8 mouse cellular contexts compared by ENCODE assay signal in genomic region chr11:89175511-89175910, GRCm38 (mm10).
DNase-seq lines count a peak whose midpoint lies in the region; ATAC-seq lines count a peak whose summit lies in the region.

No protein-coding gene starts in this region.

- no peak overlapping the region for H3K4me3 ChIP-seq in forebrain, embryonic 11.5 days (ENCODE audit: low read depth, low read length)
- H3K4me3 ChIP-seq in forebrain, embryonic 12.5 days (replicated peaks) = no peak overlapping the region
- H3K4me3 ChIP-seq in hindbrain, embryonic 15.5 days = no peak overlapping the region
- no peak overlapping the region for H3K4me3 ChIP-seq in neural tube, embryonic 13.5 days

- no peak for ATAC-seq in forebrain, embryonic 11.5 days (replicated peaks; ENCODE audit: low FRiP score)
- no peak for ATAC-seq in forebrain, embryonic 12.5 days (ENCODE audit: low FRiP score)
- no peak for ATAC-seq in hindbrain, embryonic 15.5 days (ENCODE audit: low FRiP score, low read depth)
- no peak for ATAC-seq in neural tube, embryonic 13.5 days (ENCODE audit: low read depth)

- no peak overlapping the region for H3K4me2 ChIP-seq in forebrain, embryonic 11.5 days (ENCODE audit: low read depth, low read length, severe bottlenecking)
- no peak overlapping the region for H3K4me2 ChIP-seq in forebrain, embryonic 12.5 days
- peak overlapping the region; percentile 32; the same call in 1 of the 2 replicates for H3K4me2 ChIP-seq in hindbrain, embryonic 15.5 days
- 0 out of 2 replicates have a peak overlapping the region, but pooled peaks have one; percentile 10 for H3K4me2 ChIP-seq in neural tube, embryonic 13.5 days

- no peaks in the 10 kb centered on the region for H3K9me3 ChIP-seq in forebrain, embryonic 11.5 days (ENCODE audit: control insufficient read depth, low read length)
- no peaks in the 10 kb centered on the region for H3K9me3 ChIP-seq in forebrain, embryonic 12.5 days
- H3K9me3 ChIP-seq in hindbrain, embryonic 15.5 days = no peaks in the 10 kb centered on the region
- no peaks in the 10 kb centered on the region for H3K9me3 ChIP-seq in neural tube, embryonic 13.5 days

- H3K9ac ChIP-seq in forebrain, embryonic 11.5 days (ENCODE audit: low read length) = no peak overlapping the region
- no peak overlapping the region for H3K9ac ChIP-seq in forebrain, embryonic 12.5 days
- H3K9ac ChIP-seq in hindbrain, embryonic 15.5 days = no peak overlapping the region
- no peak overlapping the region for H3K9ac ChIP-seq in neural tube, embryonic 13.5 days

- H3K4me1 ChIP-seq in forebrain, embryonic 11.5 days (replicated peaks; ENCODE audit: control insufficient read depth, insufficient read depth, low read length) = no peaks in the 10 kb centered on the region
- peaks cover 11% of the 10 kb centered on the region; the same call in 1 of the 2 replicates for H3K4me1 ChIP-seq in forebrain, embryonic 12.5 days
- H3K4me1 ChIP-seq in hindbrain, embryonic 15.5 days (replicated peaks) = peaks cover 5% of the 10 kb centered on the region; the same call in 1 of the 2 replicates
- H3K4me1 ChIP-seq in neural tube, embryonic 13.5 days (replicated peaks) = peaks cover 6% of the 10 kb centered on the region; the same call in 1 of the 2 replicates

- WGBS in forebrain, embryonic 11.5 days = 20% methylated on average over 9 of the region's 9 CpGs
- WGBS in forebrain, embryonic 12.5 days = 21% methylated on average over 9 of the region's 9 CpGs
- 6% methylated on average over 9 of the region's 9 CpGs for WGBS in hindbrain, embryonic 15.5 days
- 15% methylated on average over 9 of the region's 9 CpGs for WGBS in neural tube, embryonic 13.5 days

- DNase-seq in forebrain, embryonic 11.5 days (ENCODE audit: low spot score) = peak; percentile 53
- peak; percentile 14 for DNase-seq in kidney, postnatal 14 days
- DNase-seq in kidney, adult 18-20 months = no peak
- DNase-seq in layer of hippocampus, adult 9-10 months (ENCODE audit: low spot score) = no peak
- no peak for DNase-seq in urinary bladder, postnatal 14 days (ENCODE audit: low spot score)

- no peaks in the 10 kb centered on the region for H3K27me3 ChIP-seq in forebrain, embryonic 11.5 days (ENCODE audit: control insufficient read depth, insufficient read depth, low read length)
- H3K27me3 ChIP-seq in forebrain, embryonic 12.5 days = no peaks in the 10 kb centered on the region
- no peaks in the 10 kb centered on the region for H3K27me3 ChIP-seq in hindbrain, embryonic 15.5 days
- H3K27me3 ChIP-seq in neural tube, embryonic 13.5 days = 0 out of 2 replicates have a peak, but pooled peaks cover 5% of the 10 kb centered on the region

- no peaks in the 10 kb centered on the region for H3K36me3 ChIP-seq in forebrain, embryonic 11.5 days (ENCODE audit: control insufficient read depth, insufficient read depth, low read length)
- no peaks in the 10 kb centered on the region for H3K36me3 ChIP-seq in forebrain, embryonic 12.5 days (replicated peaks)
- no peaks in the 10 kb centered on the region for H3K36me3 ChIP-seq in hindbrain, embryonic 15.5 days
- H3K36me3 ChIP-seq in neural tube, embryonic 13.5 days = no peaks in the 10 kb centered on the region

- no peak overlapping the region for H3K27ac ChIP-seq in forebrain, embryonic 11.5 days (ENCODE audit: low read depth, low read length)
- H3K27ac ChIP-seq in forebrain, embryonic 12.5 days = no peak overlapping the region
- no peak overlapping the region for H3K27ac ChIP-seq in hindbrain, embryonic 15.5 days (replicated peaks)
- no peak overlapping the region for H3K27ac ChIP-seq in neural tube, embryonic 13.5 days (replicated peaks)

Comparison
In these comparisons a context has a peak if more than half of its experiments do, and no peak if none do; other contexts are left out.
1. DNase-seq: peak in forebrain, embryonic 11.5 days (single experiment) and kidney, postnatal 14 days (single experiment); none in kidney, adult 18-20 months (single experiment), layer of hippocampus, adult 9-10 months (single experiment) and urinary bladder, postnatal 14 days (single experiment).
2. H3K4me2 ChIP-seq: peak in hindbrain, embryonic 15.5 days (single experiment) and neural tube, embryonic 13.5 days (single experiment); none in forebrain, embryonic 11.5 days (single experiment) and forebrain, embryonic 12.5 days (single experiment).